Mouse (Mus musculus) adrenal gland, postnatal 36 days (tissue): ENCODE results near the gene Syne2. TPM values are rescaled to one million over a fixed set of nuclear protein-coding genes. Genes with fewer than 3 reads are reported as not detected.

Experiments
- DNase-seq, 2 experiments: peaks; one replicate each; pipeline ENCODE4 v3.0.0; 2021; ENCODE audit warnings: mixed read lengths in 1 of 2
- total RNA-seq, 2 experiments: library from RNA; stranded (reverse); gene quantifications; 2 replicates each; pipeline ENCODE4 v1.2.3; 2021

Gene Syne2
- total RNA-seq, 2 experiments from 2014 or later = 40.6 to 46.1 TPM

GRCm38 (mm10) chr12:75866419-75867373, 48.8 kb downstream of the Syne2 start:
- DNase-seq = no peak

- DNase-seq = no peak
Measured at GRCm38 (mm10) chr12:75873546-75874235, 55.8 kb downstream of the Syne2 start.

DNA sequence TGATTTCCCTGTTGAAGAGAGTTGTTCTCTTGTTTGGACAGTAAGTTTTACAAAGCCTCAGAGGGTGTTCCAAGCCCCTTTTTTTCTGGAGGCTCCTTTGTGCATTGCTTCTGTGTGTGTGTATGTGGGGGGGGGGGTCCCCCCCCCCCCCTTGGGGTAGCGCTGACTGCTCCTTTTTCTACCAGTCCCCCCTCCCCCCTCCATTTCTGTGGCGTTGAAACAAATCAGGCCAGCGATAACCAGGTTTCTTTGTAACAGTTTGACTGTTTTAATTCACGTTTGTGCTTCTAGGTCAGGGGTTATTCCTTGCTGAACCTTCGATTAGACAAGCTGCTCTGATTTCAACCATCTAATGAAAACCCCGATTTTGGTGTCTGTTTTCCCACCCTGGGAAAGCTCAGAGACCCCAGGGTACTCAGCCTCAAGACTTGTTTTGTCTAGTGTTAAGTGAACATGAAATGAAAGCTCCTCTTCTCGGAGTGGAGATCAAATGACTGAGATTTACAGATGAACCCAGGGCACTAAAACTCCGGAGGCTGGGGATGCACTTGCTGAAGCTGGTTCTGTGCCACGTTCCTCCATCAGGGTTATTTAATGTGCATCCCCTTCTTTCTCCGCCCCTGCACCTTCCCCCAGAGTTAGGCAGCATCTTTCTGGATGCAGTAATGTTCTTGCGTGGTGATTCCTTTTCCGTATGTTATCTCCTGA, 56.5 kb downstream of the Syne2 start:
- no peak for DNase-seq

- no peak for DNase-seq
Measured at GRCm38 (mm10) chr12:75879636-75880317, 61.8 kb downstream of the Syne2 start.

DNA sequence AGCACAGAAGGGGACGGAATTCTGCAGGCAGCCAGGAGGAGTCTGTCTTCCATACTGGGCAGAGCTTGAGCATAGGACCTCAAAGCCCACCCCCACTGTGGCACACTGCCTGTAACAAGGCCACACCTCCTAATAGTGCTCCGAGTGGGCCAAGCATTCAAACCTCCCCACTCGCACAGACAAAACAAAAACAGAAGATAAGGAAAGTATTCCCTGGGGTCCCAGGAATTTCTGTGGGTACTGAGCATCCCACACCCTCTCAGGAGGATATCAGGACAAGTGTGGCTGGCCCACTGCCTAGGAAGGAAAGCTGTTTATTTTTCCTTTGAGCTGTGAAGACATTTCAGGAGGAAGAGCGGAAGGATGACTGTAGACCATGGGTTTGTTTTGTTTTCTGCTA, 63.6 kb downstream of the Syne2 start:
- DNase-seq = no peak

GRCm38 (mm10) chr12:75886161-75886560, 68.2 kb downstream of the Syne2 start:
- DNase-seq = no peak

DNA sequence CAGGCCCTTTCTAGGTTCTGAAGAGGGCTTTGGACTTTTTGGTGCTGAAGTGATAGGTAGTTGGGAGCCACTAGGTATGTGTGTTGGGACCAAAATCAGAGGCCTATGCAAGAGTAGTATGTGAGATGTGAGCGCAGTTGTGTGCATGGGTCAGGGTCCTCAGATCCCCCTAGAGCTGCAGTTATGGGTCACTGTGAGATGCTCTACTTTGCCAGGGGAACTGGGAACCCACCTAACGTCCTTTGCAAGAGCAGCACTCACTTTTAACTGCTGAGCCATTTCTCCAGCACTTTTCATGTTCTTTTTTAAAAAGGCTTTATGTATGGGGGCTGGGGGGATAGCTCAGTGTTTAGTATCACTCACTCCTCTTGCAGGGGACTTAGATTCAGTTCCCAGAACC, 69.0 kb downstream of the Syne2 start:
- no peak for DNase-seq

DNA sequence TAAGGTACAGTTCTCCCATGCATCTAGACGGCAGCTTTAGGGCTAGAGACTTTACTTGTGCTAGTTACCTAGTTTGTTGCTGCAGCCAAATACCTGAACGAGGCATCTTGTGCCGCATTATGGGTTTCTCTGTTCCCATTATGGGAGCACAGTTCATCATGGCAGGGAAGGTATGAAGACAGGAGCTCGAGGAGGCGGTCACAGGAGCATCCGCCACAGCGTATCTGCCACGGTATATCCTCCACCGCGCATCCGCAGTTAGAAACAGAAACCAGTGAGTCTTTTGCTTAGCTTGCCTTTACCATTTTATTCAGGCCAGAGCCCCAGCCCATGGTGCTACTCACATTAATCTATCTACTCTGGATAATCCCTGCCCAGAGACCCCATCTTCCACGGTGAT, 70.8 kb downstream of the Syne2 start:
- DNase-seq = no peak

DNA sequence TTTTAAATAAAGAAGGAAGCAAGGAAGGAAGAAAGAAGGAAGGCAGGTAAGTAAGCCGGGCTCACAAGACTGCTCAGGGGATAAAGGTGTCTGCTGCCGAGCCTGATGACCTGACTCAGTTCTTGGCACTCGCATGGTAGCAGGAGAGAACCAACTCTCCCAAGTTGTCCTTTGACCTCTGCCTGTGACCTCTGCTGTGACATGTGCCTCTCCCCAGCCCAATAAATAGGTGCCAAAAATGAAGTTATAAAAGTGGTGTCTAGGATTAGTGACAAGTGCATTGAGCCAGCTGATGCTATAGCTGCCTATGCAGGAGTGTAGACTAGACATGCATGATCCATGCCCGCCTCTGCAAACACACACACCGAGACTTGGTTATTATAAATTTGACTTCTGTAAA, 73.3 kb downstream of the Syne2 start:
- DNase-seq = no peak

DNA sequence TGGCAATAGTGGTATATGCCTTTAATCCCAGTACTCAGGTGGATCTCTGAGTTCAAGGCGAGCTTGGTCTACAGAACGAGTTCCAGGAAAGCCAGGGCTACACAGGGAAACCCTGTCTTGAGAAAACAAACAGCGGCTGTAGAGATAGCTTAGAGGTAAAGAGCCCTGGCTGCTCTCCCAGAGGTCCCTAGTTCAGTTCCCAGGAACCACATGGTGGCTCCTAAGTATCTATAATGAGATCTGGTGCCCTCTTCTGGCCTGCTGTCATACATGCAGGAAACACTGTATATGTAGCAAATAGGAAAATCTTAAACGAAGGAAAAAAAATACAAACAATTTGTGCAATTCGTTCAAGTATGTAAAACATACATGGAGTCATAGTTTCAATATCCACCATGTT, 75.5 kb downstream of the Syne2 start:
- peak; percentile 11 to 25 for DNase-seq

- DNase-seq = peak in 1 of 2 experiments; percentile 16
Measured at GRCm38 (mm10) chr12:75894316-75894997, 76.5 kb downstream of the Syne2 start.

DNA sequence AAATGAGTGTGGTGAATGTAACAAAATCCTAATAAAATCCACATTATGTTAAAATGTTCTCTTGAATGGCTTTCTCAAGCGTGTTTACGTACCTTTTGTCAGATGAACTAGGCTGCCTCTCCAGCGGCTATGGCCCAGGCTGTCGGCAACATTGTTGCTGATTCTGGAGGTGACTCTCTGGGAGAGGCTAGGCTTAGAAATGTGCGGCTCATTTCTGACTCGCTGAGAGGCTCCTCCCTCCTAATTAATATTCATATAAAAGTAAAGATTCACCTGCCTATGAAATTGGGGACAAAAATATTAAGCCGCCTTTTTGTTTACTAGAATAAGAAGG, 77.0 kb downstream of the Syne2 start:
- DNase-seq = no peak

- peak; percentile 55 to 56 for DNase-seq
Measured at GRCm38 (mm10) chr12:75897793-75898192, 79.9 kb downstream of the Syne2 start.

DNA sequence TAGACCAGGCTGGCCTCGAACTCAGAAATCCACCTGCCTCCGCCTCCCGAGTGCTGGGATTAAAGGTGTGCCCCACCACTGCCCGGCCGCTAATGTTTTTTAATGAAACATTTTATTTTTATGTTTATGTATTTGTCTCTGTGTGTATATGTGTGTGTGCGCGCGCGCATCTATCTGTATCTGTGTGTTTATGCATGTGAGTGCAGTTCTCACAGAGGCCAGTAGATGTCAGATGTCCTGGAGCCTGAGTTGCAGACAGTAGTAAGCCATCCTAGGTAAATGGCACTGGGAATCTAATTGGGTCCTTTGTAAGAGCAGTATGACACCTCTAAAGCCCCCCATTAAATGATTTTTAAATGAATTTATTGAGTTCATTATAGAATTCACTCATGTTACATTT, 83.8 kb downstream of the Syne2 start:
- no peak for DNase-seq

DNA sequence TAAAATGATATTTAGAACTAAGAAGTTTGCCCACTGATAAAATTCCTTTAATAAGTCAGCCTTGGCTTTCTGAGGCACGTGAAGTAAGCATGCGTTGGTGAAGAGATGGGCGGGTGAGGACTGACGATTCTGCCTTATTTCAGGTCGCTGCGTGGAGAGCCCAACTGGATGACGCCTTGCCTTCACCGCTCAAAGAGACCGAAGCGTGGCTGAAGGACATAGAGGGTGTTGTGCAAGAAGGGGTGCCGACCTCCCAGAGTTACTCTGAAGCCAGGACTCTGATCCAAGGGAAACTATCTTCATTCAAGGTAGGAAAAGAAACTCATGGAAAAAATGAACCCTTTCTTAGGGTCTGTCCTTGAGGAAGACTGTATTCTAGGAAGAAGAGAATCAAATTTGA, 86.1 kb downstream of the Syne2 start:
- peak in 1 of 2 experiments; percentile 30 for DNase-seq

DNA sequence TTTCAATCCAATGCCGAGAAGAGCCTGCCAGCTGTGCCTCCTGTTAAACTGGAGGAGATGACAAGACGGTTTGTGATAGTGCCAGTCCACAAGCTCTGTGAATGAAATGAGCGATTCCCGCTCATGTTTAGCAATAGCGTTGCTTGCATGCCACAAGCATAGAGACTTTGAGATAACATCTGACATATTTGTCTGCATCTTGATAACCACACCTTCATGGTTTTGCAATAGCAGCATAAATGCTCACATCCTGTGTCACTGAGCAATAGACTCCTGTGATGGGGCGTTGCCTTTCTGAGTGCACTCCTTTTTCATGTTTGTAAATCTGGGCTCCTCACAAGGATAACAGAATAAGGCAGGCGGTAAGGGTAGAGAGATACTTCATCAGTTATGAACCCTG, 87.4 kb downstream of the Syne2 start:
- DNase-seq = no peak

GRCm38 (mm10) chr12:75908466-75908865, 90.5 kb downstream of the Syne2 start:
- DNase-seq = no peak

DNA sequence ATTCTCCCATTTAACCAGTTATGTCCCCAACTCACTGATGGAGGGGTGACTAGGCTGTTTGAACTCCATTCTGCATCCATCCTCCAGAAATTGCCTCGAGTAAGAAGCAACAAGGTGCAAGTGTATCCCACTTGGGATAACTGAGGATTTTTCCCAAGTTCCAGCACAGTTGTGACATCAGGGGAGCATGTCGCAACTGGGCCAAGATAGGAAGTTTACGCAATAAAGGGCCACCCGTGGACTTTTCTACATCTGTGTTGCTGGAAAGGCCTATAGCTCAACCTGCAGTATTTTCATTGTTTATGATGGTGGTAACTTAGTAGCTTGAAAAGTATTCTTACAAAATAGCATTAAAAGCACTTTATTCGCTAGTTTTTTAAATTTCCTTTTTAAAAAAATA, 97.8 kb downstream of the Syne2 start:
- DNase-seq = peak; percentile 26 to 36

- peak in 1 of 2 experiments; percentile 30 for DNase-seq
Measured at GRCm38 (mm10) chr12:75918415-75918814, 100.5 kb downstream of the Syne2 start.

- DNase-seq = peak in 1 of 2 experiments; percentile 11
Measured at GRCm38 (mm10) chr12:75918914-75919313, 101.0 kb downstream of the Syne2 start.

DNA sequence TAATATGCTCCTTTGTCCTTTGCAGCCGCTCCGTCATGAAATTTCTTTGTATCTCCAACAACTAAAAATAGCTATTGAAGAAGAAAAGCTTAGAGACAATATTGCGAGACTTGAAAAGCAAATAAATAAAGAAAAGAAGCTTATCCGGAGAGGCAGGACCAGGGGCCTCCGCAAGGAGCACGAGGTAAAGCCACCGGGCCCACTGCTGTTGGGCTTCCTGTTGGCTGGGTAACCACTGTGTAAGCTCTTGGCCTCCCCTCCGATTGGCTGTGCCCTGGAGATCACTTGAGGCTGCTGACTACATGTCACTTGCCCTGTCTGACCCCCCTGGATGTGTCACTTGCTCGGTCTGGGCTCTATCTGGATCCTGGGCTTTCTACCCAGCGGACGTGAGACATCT, 105.0 kb downstream of the Syne2 start:
- DNase-seq = peak in 1 of 2 experiments; percentile 23

DNA sequence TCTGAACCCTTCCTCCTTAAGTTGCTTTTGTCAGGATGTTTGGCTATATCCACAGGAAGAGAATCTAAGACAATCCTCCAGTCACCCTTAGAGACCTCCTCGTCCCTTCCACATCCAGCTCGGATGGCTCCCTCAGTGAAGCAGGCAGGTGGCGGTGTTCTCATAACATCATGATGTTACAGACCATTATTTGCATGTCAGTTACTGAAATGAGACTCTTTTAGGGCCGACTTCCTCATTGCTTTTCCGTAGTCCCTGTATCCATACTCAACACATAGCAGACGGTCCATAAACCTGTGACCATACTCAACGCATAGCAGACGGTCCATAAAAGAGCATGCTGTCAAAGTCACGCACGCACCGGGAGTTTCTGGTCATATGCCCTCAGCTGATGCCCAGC, 106.9 kb downstream of the Syne2 start:
- DNase-seq = no peak
